Mouse (Mus musculus) liver, postnatal 0 days (tissue): ENCODE results near the gene Rbms2.

Experiments
- CTCF ChIP-seq: sonication (generic); IDR thresholded peaks from 2 replicates; pipeline ENCODE4 v1.5.1; 2016; ENCODE audit warnings: antibody characterized with exemption, low read depth
- EP300 ChIP-seq: IDR thresholded peaks from 2 replicates; pipeline ENCODE4 v1.6.1; 2016; ENCODE audit warnings: antibody characterized with exemption, low read depth, mild to moderate bottlenecking

DNA sequence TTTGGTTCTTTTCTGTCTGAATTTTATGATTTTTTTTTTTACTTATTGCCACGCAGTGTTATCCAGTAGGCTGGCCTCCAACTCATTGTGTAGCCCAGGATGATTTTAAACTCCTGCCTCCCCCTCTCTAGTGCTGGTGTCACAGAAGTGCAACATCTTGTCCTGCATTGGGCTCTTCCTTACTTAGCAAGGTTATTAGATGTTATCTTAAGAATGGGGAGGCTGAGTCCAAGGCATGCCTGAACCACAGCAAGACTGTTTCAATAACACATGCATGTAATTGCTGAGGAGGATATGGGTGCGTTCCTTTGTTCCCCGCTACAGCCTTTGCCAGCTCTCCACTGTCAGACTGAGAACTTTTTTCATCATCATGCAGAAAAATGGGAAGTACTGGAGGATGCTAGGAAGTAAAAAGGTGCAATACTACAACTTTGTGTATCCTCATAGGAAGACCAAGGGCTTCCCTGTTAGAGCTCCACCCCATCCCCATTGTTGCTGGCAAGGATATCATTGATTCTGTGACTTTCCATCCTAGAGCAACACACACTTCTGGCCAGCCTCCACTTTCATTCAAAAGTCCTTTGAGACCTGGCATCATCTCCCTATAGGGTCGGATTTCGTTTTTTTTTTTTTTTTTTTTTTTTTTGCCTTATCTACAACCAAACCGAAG lies 98.2 kb downstream of the Rbms2 start:
- no peak for TF ChIP-seq EP300
- no peak for TF ChIP-seq CTCF
